Mouse (Mus musculus): Measurements from ENCODE around the gene Lpo. TPM values are rescaled to one million over a fixed set of nuclear protein-coding genes. Genes with fewer than 3 reads are reported as not detected.
A peak's percentile ranks its signal among the peaks of the same experiment; 100 is the strongest.

The Lpo gene
- polyA plus RNA-seq, 1 experiment from 2014 or later = 1.0 TPM

- Histone ChIP-seq H3K9ac (replicated peaks) (peak overlapping the region; percentile 80), H3K36me3 (peaks cover 18% of the 10 kb centered on the region), H3K27me3 (replicated peaks) (peaks cover 10% of the 10 kb centered on the region), H3K4me2 (peak overlapping the region; percentile 96), H3K9me3 (replicated peaks) (no peaks in the 10 kb centered on the region), H3K4me1 (peaks cover 57% of the 10 kb centered on the region), H3K27ac (replicated peaks) (peak overlapping the region; percentile 86), H3K4me3 (replicated peaks) (peak overlapping the region; percentile 71)
- ATAC-seq (ENCODE audit: low FRiP score) = peak; percentile 58
- WGBS = 1% methylated on average over 17 of the region's 17 CpGs
These were observed 64.5 kb downstream of the Lpo start for GRCm38 (mm10) chr11:87763511-87763987.

GRCm38 (mm10) chr11:87762702-87763385 lies 65.2 kb downstream of the Lpo start:
- peak overlapping the region; percentile 71 for H3K4me3 ChIP-seq (replicated peaks)
- peaks cover 11% of the 10 kb centered on the region; the same call in 1 of the 2 replicates for H3K36me3 ChIP-seq
- no peak for ATAC-seq (ENCODE audit: low FRiP score)
- H3K9ac ChIP-seq (replicated peaks) = peak overlapping the region; percentile 80
- peaks cover 57% of the 10 kb centered on the region for H3K4me1 ChIP-seq
- WGBS = 35% methylated on average over 12 of the region's 12 CpGs
- peaks cover 10% of the 10 kb centered on the region for H3K27me3 ChIP-seq (replicated peaks)
- peak overlapping the region; percentile 86 for H3K27ac ChIP-seq (replicated peaks)
- H3K9me3 ChIP-seq (replicated peaks) = no peaks in the 10 kb centered on the region
- H3K4me2 ChIP-seq = peak overlapping the region; percentile 96

- peak overlapping the region; percentile 96 for H3K4me2 ChIP-seq
- H3K9ac ChIP-seq (replicated peaks) = peak overlapping the region; percentile 80
- H3K4me3 ChIP-seq (replicated peaks) = peak overlapping the region; percentile 71
- peaks cover 4% of the 10 kb centered on the region; the same call in 1 of the 2 replicates for H3K36me3 ChIP-seq
- H3K27ac ChIP-seq (replicated peaks) = no peak overlapping the region; the same call in 1 of the 2 replicates
- ATAC-seq (ENCODE audit: low FRiP score) = no peak
- 73% methylated on average over 14 of the region's 14 CpGs for WGBS
- no peaks in the 10 kb centered on the region for H3K9me3 ChIP-seq (replicated peaks)
- H3K27me3 ChIP-seq (replicated peaks) = peaks cover 10% of the 10 kb centered on the region
- peaks cover 57% of the 10 kb centered on the region for H3K4me1 ChIP-seq
These were observed 66.0 kb downstream of the Lpo start for GRCm38 (mm10) chr11:87761806-87762701.

- H3K36me3 ChIP-seq = 0 out of 2 replicates have a peak, but pooled peaks cover 2% of the 10 kb centered on the region
- H3K27ac ChIP-seq (replicated peaks) = peak overlapping the region; percentile 89
- ATAC-seq (ENCODE audit: low FRiP score) = no peak
- peak overlapping the region; percentile 96 for H3K4me2 ChIP-seq
- 54% methylated on average over 11 of the region's 11 CpGs for WGBS
- peak overlapping the region; percentile 80 for H3K9ac ChIP-seq (replicated peaks)
- peak overlapping the region; percentile 71 for H3K4me3 ChIP-seq (replicated peaks)
- H3K27me3 ChIP-seq (replicated peaks) = peaks cover 9% of the 10 kb centered on the region
- H3K9me3 ChIP-seq (replicated peaks) = no peaks in the 10 kb centered on the region
- peaks cover 57% of the 10 kb centered on the region for H3K4me1 ChIP-seq
These were observed 66.8 kb downstream of the Lpo start for GRCm38 (mm10) chr11:87761181-87761721.

- peak within 1 kb of the TSS; percentile 89 for H3K27ac ChIP-seq (replicated peaks)
- H3K9ac ChIP-seq (replicated peaks) = peak within 1 kb of the TSS; percentile 80
- H3K4me2 ChIP-seq = peak within 1 kb of the TSS; percentile 96
- 3% methylated on average over 23 of the region's 23 CpGs for WGBS
- peaks cover 2% of the 10 kb centered on the region for H3K27me3 ChIP-seq (replicated peaks)
- peak within 1 kb of the TSS; percentile 71 for H3K4me3 ChIP-seq (replicated peaks)
- peaks cover 56% of the 10 kb centered on the region for H3K4me1 ChIP-seq
- peak; percentile 87 for ATAC-seq (ENCODE audit: low FRiP score)
- no peaks in the 10 kb centered on the region for H3K9me3 ChIP-seq (replicated peaks)
- H3K36me3 ChIP-seq = no peaks in the 10 kb centered on the region
These were observed 67.6 kb downstream of the Lpo start, which contains the start of gene Tspoap1 for GRCm38 (mm10) chr11:87760301-87761081. Gene Tspoap1, plus strand, starts transcription at chr11:87760541.

GRCm38 (mm10) chr11:87759609-87760005 lies 68.5 kb downstream of the Lpo start:
- H3K4me1 ChIP-seq = peaks cover 47% of the 10 kb centered on the region
- ATAC-seq (ENCODE audit: low FRiP score) = no peak
- H3K9me3 ChIP-seq (replicated peaks) = no peaks in the 10 kb centered on the region
- WGBS = 6% methylated on average over 3 of the region's 3 CpGs
- no peak overlapping the region for H3K9ac ChIP-seq (replicated peaks)
- peak overlapping the region; percentile 71 for H3K4me3 ChIP-seq (replicated peaks)
- H3K4me2 ChIP-seq = peak overlapping the region; percentile 96
- no peaks in the 10 kb centered on the region for H3K36me3 ChIP-seq
- H3K27me3 ChIP-seq (replicated peaks) = no peaks in the 10 kb centered on the region
- peak overlapping the region; percentile 89 for H3K27ac ChIP-seq (replicated peaks)

GRCm38 (mm10) chr11:87758957-87759608 lies 69.0 kb downstream of the Lpo start:
- H3K27ac ChIP-seq (replicated peaks) = no peak overlapping the region
- H3K4me1 ChIP-seq = peaks cover 42% of the 10 kb centered on the region
- no peak for ATAC-seq (ENCODE audit: low FRiP score)
- no peaks in the 10 kb centered on the region for H3K9me3 ChIP-seq (replicated peaks)
- WGBS = 83% methylated on average over 4 of the region's 4 CpGs
- H3K27me3 ChIP-seq (replicated peaks) = no peaks in the 10 kb centered on the region
- H3K4me2 ChIP-seq = no peak overlapping the region
- H3K9ac ChIP-seq (replicated peaks) = no peak overlapping the region
- no peak overlapping the region for H3K4me3 ChIP-seq (replicated peaks)
- no peaks in the 10 kb centered on the region for H3K36me3 ChIP-seq

GRCm38 (mm10) chr11:87758161-87758911 lies 69.8 kb downstream of the Lpo start:
- H3K9ac ChIP-seq (replicated peaks) = no peak overlapping the region
- WGBS = 80% methylated on average over 7 of the region's 7 CpGs
- no peaks in the 10 kb centered on the region for H3K27me3 ChIP-seq (replicated peaks)
- no peaks in the 10 kb centered on the region for H3K9me3 ChIP-seq (replicated peaks)
- no peak overlapping the region for H3K4me3 ChIP-seq (replicated peaks)
- ATAC-seq (ENCODE audit: low FRiP score) = no peak
- H3K36me3 ChIP-seq = no peaks in the 10 kb centered on the region
- no peak overlapping the region for H3K27ac ChIP-seq (replicated peaks)
- H3K4me1 ChIP-seq = peaks cover 35% of the 10 kb centered on the region
- no peak overlapping the region for H3K4me2 ChIP-seq

- no peak overlapping the region for H3K4me2 ChIP-seq
- H3K9me3 ChIP-seq (replicated peaks) = no peaks in the 10 kb centered on the region
- no peak for ATAC-seq (ENCODE audit: low FRiP score)
- WGBS = 89% methylated on average over 25 of the region's 25 CpGs
- H3K4me3 ChIP-seq (replicated peaks) = no peak overlapping the region
- H3K9ac ChIP-seq (replicated peaks) = no peak overlapping the region
- H3K4me1 ChIP-seq = peaks cover 24% of the 10 kb centered on the region
- H3K27ac ChIP-seq (replicated peaks) = no peak overlapping the region
- no peaks in the 10 kb centered on the region for H3K27me3 ChIP-seq (replicated peaks)
- H3K36me3 ChIP-seq = no peaks in the 10 kb centered on the region
These were observed 70.8 kb downstream of the Lpo start for GRCm38 (mm10) chr11:87757001-87757954.

Measured in neural tube, embryonic 15.5 days (tissue).